8 mouse cellular contexts compared by ENCODE assay signal in genomic region chr5:108005134-108005533, GRCm38 (mm10). TPM values are rescaled to one million over a fixed set of nuclear protein-coding genes. Genes with fewer than 3 reads are reported as not detected.
A peak's percentile ranks its signal among the peaks of the same experiment; 100 is the strongest.
DNase-seq lines count a peak whose midpoint lies in the region; ATAC-seq and TF ChIP-seq lines count a peak whose summit lies in the region.

No protein-coding gene starts in this region.

- no peak overlapping the region for H3K4me3 ChIP-seq in forebrain, postnatal 0 days (ENCODE audit: low read depth, low read length)
- no peak overlapping the region for H3K4me3 ChIP-seq in forebrain, embryonic 13.5 days
- no peak overlapping the region for H3K4me3 ChIP-seq in lung, postnatal 0 days (ENCODE audit: low read depth, low read length)

- TF ChIP-seq CTCF in forebrain, postnatal 0 days (IDR thresholded peaks at IDR 0.05; ENCODE audit: low read depth), result peak; percentile 17; the same call in 1 of the 2 replicates
- peak; percentile 67 for TF ChIP-seq CTCF in lung, postnatal 0 days (IDR thresholded peaks at IDR 0.05)

- 72% methylated on average over 2 of the region's 2 CpGs for WGBS in forebrain, postnatal 0 days
- WGBS in forebrain, embryonic 13.5 days, result 82% methylated on average over 2 of the region's 2 CpGs
- WGBS in lung, postnatal 0 days, result 32% methylated on average over 2 of the region's 2 CpGs

- no peak overlapping the region for H3K9ac ChIP-seq in forebrain, postnatal 0 days
- H3K9ac ChIP-seq in forebrain, embryonic 13.5 days, result no peak overlapping the region
- no peak overlapping the region for H3K9ac ChIP-seq in lung, postnatal 0 days (replicated peaks; ENCODE audit: low read depth)

- no peak for ATAC-seq in forebrain, postnatal 0 days
- ATAC-seq in forebrain, embryonic 13.5 days, result no peak
- ATAC-seq in lung, postnatal 0 days, result 0 out of 2 replicates have a peak, but pooled peaks have one; percentile 11

- H3K9me3 ChIP-seq in forebrain, postnatal 0 days (ENCODE audit: low read length), result no peaks in the 10 kb centered on the region
- no peaks in the 10 kb centered on the region for H3K9me3 ChIP-seq in forebrain, embryonic 13.5 days (replicated peaks)
- no peaks in the 10 kb centered on the region for H3K9me3 ChIP-seq in lung, postnatal 0 days (ENCODE audit: low read length)

- H3K36me3 ChIP-seq in forebrain, postnatal 0 days (ENCODE audit: insufficient read depth), result no peaks in the 10 kb centered on the region
- no peaks in the 10 kb centered on the region for H3K36me3 ChIP-seq in forebrain, embryonic 13.5 days (ENCODE audit: poor library complexity, severe bottlenecking)
- H3K36me3 ChIP-seq in lung, postnatal 0 days (ENCODE audit: insufficient read depth, low read length), result no peaks in the 10 kb centered on the region

- TF ChIP-seq EP300 in lung, postnatal 0 days (IDR thresholded peaks at IDR 0.05), result no peak

- H3K27ac ChIP-seq in forebrain, postnatal 0 days (ENCODE audit: low read depth, low read length), result no peak overlapping the region
- no peak overlapping the region for H3K27ac ChIP-seq in forebrain, embryonic 13.5 days
- H3K27ac ChIP-seq in lung, postnatal 0 days (ENCODE audit: low read length), result no peak overlapping the region

- H3K27me3 ChIP-seq in forebrain, postnatal 0 days (ENCODE audit: insufficient read depth, low read length), result no peaks in the 10 kb centered on the region
- no peaks in the 10 kb centered on the region for H3K27me3 ChIP-seq in forebrain, embryonic 13.5 days
- H3K27me3 ChIP-seq in lung, postnatal 0 days (replicated peaks; ENCODE audit: insufficient read depth, low read length), result no peaks in the 10 kb centered on the region

- H3K4me2 ChIP-seq in forebrain, postnatal 0 days (ENCODE audit: low read depth), result no peak overlapping the region
- H3K4me2 ChIP-seq in forebrain, embryonic 13.5 days, result no peak overlapping the region
- H3K4me2 ChIP-seq in lung, postnatal 0 days (replicated peaks; ENCODE audit: low read depth, low read length), result no peak overlapping the region

- H3K4me1 ChIP-seq in forebrain, postnatal 0 days (ENCODE audit: insufficient read depth), result no peaks in the 10 kb centered on the region
- no peaks in the 10 kb centered on the region for H3K4me1 ChIP-seq in forebrain, embryonic 13.5 days
- no peaks in the 10 kb centered on the region for H3K4me1 ChIP-seq in lung, postnatal 0 days (ENCODE audit: insufficient read depth, low read depth, low read length)

- DNase-seq in forebrain, postnatal 0 days, result no peak
- DNase-seq in A20 (ENCODE audit: low read depth, low spot score), result peak; percentile 54
- DNase-seq in T-cell, adult 2 months (ENCODE audit: low spot score), result peak; percentile 59
- DNase-seq in lung, postnatal 0 days (ENCODE audit: low spot score), result peak; percentile 53
- DNase-seq in gastrocnemius, adult 18-20 months (ENCODE audit: low spot score), result no peak
- no peak for DNase-seq in frontal cortex, postnatal 36 days (ENCODE audit: low spot score in 2 of 2)
- DNase-seq in testis, postnatal 14 days (ENCODE audit: low spot score), result no peak

RNA-seq across cellular contexts. Expression of gene Fam69a, which starts 18.2 kb away (rescaled TPM):
- 23.9 and 28.5 TPM in 2 replicates for total RNA-seq in forebrain, postnatal 0 days (2014; rRNA removed)
- 47.8 and 60.9 TPM in 2 replicates for polyA plus RNA-seq in forebrain, postnatal 0 days (2015; fragmentation: Nextera tagmentation; extraction: Ambion mirVana)
- 23.8 and 25.5 TPM in 2 replicates for polyA plus RNA-seq in forebrain, embryonic 13.5 days (2015; fragmentation: Nextera tagmentation; extraction: Ambion mirVana)
- polyA plus RNA-seq in lung, postnatal 0 days (2015; fragmentation: Nextera tagmentation; extraction: Ambion mirVana), result 29.4 and 33.9 TPM in 2 replicates
- total RNA-seq in gastrocnemius, adult 18-20 months (2021), result 10 to 100 TPM; 20.2 to 29.6 TPM

Comparison
In these comparisons a context has a peak if more than half of its experiments do, and no peak if none do; other contexts are left out.
1. DNase-seq: peak in A20 (single experiment), T-cell, adult 2 months (single experiment) and lung, postnatal 0 days (single experiment); none in forebrain, postnatal 0 days (single experiment), gastrocnemius, adult 18-20 months (single experiment), frontal cortex, postnatal 36 days (0 of 2) and testis, postnatal 14 days (single experiment).